Mouse (Mus musculus): ENCODE data around the gene Ptx4.

DNA sequence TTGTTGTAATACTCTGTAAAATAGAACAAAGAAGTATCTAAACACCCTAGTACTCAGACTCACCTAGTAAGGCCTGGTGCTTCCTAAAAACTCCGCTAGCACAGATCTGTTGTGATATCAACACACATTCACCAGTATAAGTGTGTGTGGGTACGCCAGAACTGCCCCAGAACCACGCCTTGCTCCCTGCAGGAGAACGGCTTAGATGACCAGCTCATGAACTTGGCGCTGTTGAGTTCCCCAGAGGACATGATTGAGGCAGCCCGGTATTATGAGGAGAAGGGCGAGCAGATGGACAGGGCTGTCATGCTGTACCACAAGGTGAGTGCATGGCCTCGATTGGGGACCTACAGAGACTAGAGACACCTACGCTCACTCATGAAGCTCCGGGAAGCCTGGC, 30.1 kb upstream of the Ptx4 start:
- TF ChIP-seq POLR2A (IDR thresholded peaks at IDR 0.05; ENCODE audit: borderline replicate concordance, extremely low read depth, insufficient read depth, insufficient read length, poor library complexity, severe bottlenecking) (no peak), CTCF (IDR thresholded peaks at IDR 0.05; ENCODE audit: borderline replicate concordance, extremely low read depth, insufficient read depth, insufficient read length) (no peak)
